Mouse (Mus musculus) forebrain, postnatal 0 days (tissue): ENCODE measurements around the gene 6030468B19Rik. TPM values are rescaled to one million over a fixed set of nuclear protein-coding genes. Genes with fewer than 3 reads are reported as not detected.

Source experiments
- ATAC-seq: fragments of 200-750 bp; cut with Nextera tagmentation; 2 replicates; pipeline ENCODE4 v1.8.0; 2017; ENCODE audit warnings: mild to moderate bottlenecking, moderate library complexity
- DNase-seq: peaks from one replicate; pipeline ENCODE4 v3.0.0-alpha.2; 2015
- H3K27ac ChIP-seq: fragments of 300-500 bp; sonication (generic); 2 replicates; pipeline ENCODE4 v1.5.1; 2014; ENCODE audit warnings: low read depth, mild to moderate bottlenecking, antibody characterized with exemption, low read length, moderate library complexity, mixed read lengths
- H3K27me3 ChIP-seq: fragments of 300-500 bp; sonication (generic); 2 replicates; pipeline ENCODE4 v1.6.1; 2014; ENCODE audit warnings: mild to moderate bottlenecking, low read length, mixed read lengths; ENCODE audit not compliant: insufficient read depth
- H3K36me3 ChIP-seq: fragments of 300-500 bp; sonication (generic); 2 replicates; pipeline ENCODE4 v1.6.1; 2014; ENCODE audit warnings: mild to moderate bottlenecking, moderate library complexity; ENCODE audit not compliant: insufficient read depth
- H3K4me1 ChIP-seq: fragments of 300-500 bp; sonication (generic); 2 replicates; pipeline ENCODE4 v1.6.1; 2014; ENCODE audit warnings: antibody characterized with exemption; ENCODE audit not compliant: insufficient read depth
- H3K4me2 ChIP-seq: fragments of 300-500 bp; sonication (generic); 2 replicates; pipeline ENCODE4 v1.6.1; 2014; ENCODE audit warnings: low read depth, mild to moderate bottlenecking, moderate library complexity
- H3K4me3 ChIP-seq: fragments of 300-500 bp; sonication (generic); 2 replicates; pipeline ENCODE4 v1.5.1; 2014; ENCODE audit warnings: low read depth, low read length, mixed read lengths
- H3K9ac ChIP-seq: fragments of 300-500 bp; sonication (generic); 2 replicates; pipeline ENCODE4 v1.6.1; 2014; ENCODE audit warnings: mild to moderate bottlenecking
- H3K9me3 ChIP-seq: fragments of 300-500 bp; sonication (generic); 2 replicates; pipeline ENCODE4 v1.6.1; 2016; ENCODE audit warnings: low read length
- CTCF ChIP-seq: sonication (generic); IDR thresholded peaks from 2 replicates; pipeline ENCODE4 v1.5.1; 2016; ENCODE audit warnings: antibody characterized with exemption, control low read depth, low read depth
- WGBS: fragments of 180-500 bp; shearing (Covaris S2); extraction: QIAGEN DNeasy Blood & Tissue Kit; methylation state at CpG from one replicate; pipeline ENCODE4 v1.1.7; 2014; 5-methylcytosine and 5-hydroxymethylcytosine counted together
- polyA plus RNA-seq: library from polyadenylated mRNA; unstranded; fragments of >200 nt; fragmentation: Nextera tagmentation; extraction: Ambion mirVana; gene quantifications from 2 replicates; pipeline ENCODE4 v1.2.1, GENCODE M21; 2015
- total RNA-seq: library from RNA; depleted of rRNA; stranded (reverse); fragments of >200 nt; gene quantifications from 2 replicates; pipeline ENCODE4 v1.2.3, GENCODE M21; 2014

Gene 6030468B19Rik
- total and polyA plus RNA-seq, 2 experiments from 2014 or later = not detected

GRCm38 (mm10) chr11:117778851-117779433 is 18.5 kb upstream of the 6030468B19Rik start:
- 77% methylated on average over 12 of the region's 12 CpGs for WGBS
- DNase-seq = no peak
- H3K4me2 ChIP-seq = peak overlapping the region; percentile 41; the same call in 1 of the 2 replicates

GRCm38 (mm10) chr11:117779434-117780198 is 17.8 kb upstream of the 6030468B19Rik start:
- Histone ChIP-seq H3K4me3 (peak overlapping the region; percentile 17), H3K4me2 (peak overlapping the region; percentile 41), H3K27me3 (peaks cover 17% of the 10 kb centered on the region; the same call in 1 of the 2 replicates), H3K27ac (peak overlapping the region; percentile 59), H3K36me3 (no peaks in the 10 kb centered on the region), H3K9me3 (no peaks in the 10 kb centered on the region), H3K9ac (0 out of 2 replicates have a peak overlapping the region, but pooled peaks have one; percentile 10), H3K4me1 (peaks cover 7% of the 10 kb centered on the region; the same call in 1 of the 2 replicates)
- TF ChIP-seq CTCF = no peak
- peak; percentile 53 for DNase-seq
- 9% methylated on average over 38 of the region's 38 CpGs for WGBS
- peak; percentile 45 for ATAC-seq

More at GRCm38 (mm10) chr11:117778851-117779433, 18.5 kb upstream of the 6030468B19Rik start:
- no peak overlapping the region for H3K9ac ChIP-seq
- no peaks in the 10 kb centered on the region for H3K36me3 ChIP-seq
- peak overlapping the region; percentile 59; the same call in 1 of the 2 replicates for H3K27ac ChIP-seq
- no peak for ATAC-seq
- H3K4me1 ChIP-seq = peaks cover 7% of the 10 kb centered on the region; the same call in 1 of the 2 replicates
- no peak overlapping the region for H3K4me3 ChIP-seq
- no peak for TF ChIP-seq CTCF
- peaks cover 17% of the 10 kb centered on the region; the same call in 1 of the 2 replicates for H3K27me3 ChIP-seq
- no peaks in the 10 kb centered on the region for H3K9me3 ChIP-seq

GRCm38 (mm10) chr11:117780199-117780515 is 17.3 kb upstream of the 6030468B19Rik start:
- no peak for ATAC-seq
- WGBS = 3% methylated on average over 16 of the region's 17 CpGs
- TF ChIP-seq CTCF = no peak

GRCm38 (mm10) chr11:117780582-117781111 is 16.8 kb upstream of the 6030468B19Rik start:
- Histone ChIP-seq H3K4me1 (peaks cover 7% of the 10 kb centered on the region; the same call in 1 of the 2 replicates), H3K36me3 (no peaks in the 10 kb centered on the region), H3K27ac (peak overlapping the region; percentile 59; the same call in 1 of the 2 replicates), H3K4me3 (peak overlapping the region; percentile 17), H3K9me3 (no peaks in the 10 kb centered on the region), H3K9ac (no peak overlapping the region), H3K27me3 (peaks cover 17% of the 10 kb centered on the region; the same call in 1 of the 2 replicates), H3K4me2 (peak overlapping the region; percentile 41)
- DNase-seq (no peak), ATAC-seq (no peak)
- no peak for TF ChIP-seq CTCF
- 4% methylated on average over 19 of the region's 19 CpGs for WGBS

More at GRCm38 (mm10) chr11:117780199-117780515, 17.3 kb upstream of the 6030468B19Rik start:
- Histone ChIP-seq H3K27me3 (peaks cover 17% of the 10 kb centered on the region; the same call in 1 of the 2 replicates), H3K4me2 (peak overlapping the region; percentile 41), H3K4me1 (peaks cover 7% of the 10 kb centered on the region; the same call in 1 of the 2 replicates), H3K36me3 (no peaks in the 10 kb centered on the region), H3K9me3 (no peaks in the 10 kb centered on the region), H3K9ac (0 out of 2 replicates have a peak overlapping the region, but pooled peaks have one; percentile 10), H3K4me3 (peak overlapping the region; percentile 17), H3K27ac (peak overlapping the region; percentile 59)
- no peak for DNase-seq

- Histone ChIP-seq H3K9ac (no peak overlapping the region), H3K4me2 (no peak overlapping the region; the same call in 1 of the 2 replicates), H3K4me3 (no peak overlapping the region), H3K9me3 (no peaks in the 10 kb centered on the region), H3K4me1 (peaks cover 7% of the 10 kb centered on the region; the same call in 1 of the 2 replicates), H3K27ac (no peak overlapping the region), H3K27me3 (peaks cover 17% of the 10 kb centered on the region; the same call in 1 of the 2 replicates), H3K36me3 (no peaks in the 10 kb centered on the region)
- ATAC-seq (no peak), DNase-seq (no peak)
- TF ChIP-seq CTCF = no peak
- WGBS = 26% methylated on average over 18 of the region's 18 CpGs
Observed at GRCm38 (mm10) chr11:117781199-117781821, 16.1 kb upstream of the 6030468B19Rik start.

- peak within 1 kb of the TSS; percentile 29; the same call in 1 of the 2 replicates for H3K9ac ChIP-seq
- H3K4me3 ChIP-seq = peak within 1 kb of the TSS; percentile 27
- peaks cover 17% of the 10 kb centered on the region; the same call in 1 of the 2 replicates for H3K27me3 ChIP-seq
- ATAC-seq (no peak), DNase-seq (no peak)
- H3K9me3 ChIP-seq = no peaks in the 10 kb centered on the region
- peak within 1 kb of the TSS; percentile 57 for H3K4me2 ChIP-seq
- no peak within 1 kb of the TSS for H3K27ac ChIP-seq
- 51% methylated on average over 24 of the region's 24 CpGs for WGBS
- TF ChIP-seq CTCF = no peak
- peaks cover 7% of the 10 kb centered on the region; the same call in 1 of the 2 replicates for H3K4me1 ChIP-seq
- no peaks in the 10 kb centered on the region for H3K36me3 ChIP-seq
Observed at GRCm38 (mm10) chr11:117781993-117782704, 15.3 kb upstream of the 6030468B19Rik start, which contains the start of the genes Tmc8 and Tmc6. Gene Tmc8, plus strand, starts transcription at chr11:117782076. Gene Tmc6, minus strand, starts transcription at chr11:117782198.
